Mouse (Mus musculus) liver (tissue): ENCODE results near the gene Parva.

ENCODE experiments used
- DNase-seq: peaks from one replicate; pipeline ENCODE4 v3.0.0-alpha.2; 2020; ENCODE audit warnings: mixed read lengths

The Parva gene

DNA sequence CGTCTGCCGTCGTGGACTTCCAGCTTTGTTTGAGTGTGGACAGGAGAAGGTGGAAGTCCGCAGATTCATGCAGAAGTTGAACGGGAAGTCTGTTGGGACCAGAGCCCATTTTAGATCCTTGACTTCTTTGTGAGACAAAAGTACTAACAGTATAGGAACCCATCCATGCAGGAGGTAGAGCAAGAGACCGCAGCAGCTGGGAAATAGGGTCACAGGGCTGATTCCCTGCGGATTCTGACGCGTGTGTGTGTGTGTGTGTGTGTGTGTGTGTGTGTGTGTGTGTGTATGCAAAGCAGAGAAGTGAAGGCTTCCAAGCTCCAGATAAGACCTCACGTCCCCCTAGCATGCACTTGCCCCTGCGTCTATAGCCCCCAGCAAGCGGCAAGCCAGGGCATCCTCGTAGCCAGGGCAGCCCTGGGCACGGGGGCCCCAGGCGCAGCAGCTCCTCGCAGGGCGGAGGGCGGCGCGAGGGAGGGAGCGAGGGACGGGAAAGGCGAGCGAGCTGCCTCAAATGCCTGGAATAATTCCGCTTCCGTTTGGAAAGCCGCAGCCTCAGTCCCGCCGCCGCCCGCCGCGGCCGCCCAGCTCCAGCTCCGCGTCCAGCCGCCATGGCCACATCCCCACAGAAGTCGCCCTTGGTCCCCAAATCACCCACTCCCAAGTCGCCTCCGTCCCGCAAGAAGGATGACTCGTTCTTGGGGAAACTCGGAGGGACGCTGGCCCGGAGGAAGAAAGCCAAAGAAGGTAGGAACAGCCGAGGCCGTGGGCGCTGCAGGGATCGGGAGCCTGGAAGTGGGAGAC is at the start of gene Parva:
Gene Parva, plus strand, starts transcription at position 149 of the 801 bp plus-strand sequence.
- DNase-seq = peak; percentile 49

GRCm38 (mm10) chr7:112378056-112378455 is 49.2 kb upstream of the Parva start:
- no peak for DNase-seq

- no peak for DNase-seq
Measured at GRCm38 (mm10) chr7:112378476-112378875, 48.8 kb upstream of the Parva start.

DNA sequence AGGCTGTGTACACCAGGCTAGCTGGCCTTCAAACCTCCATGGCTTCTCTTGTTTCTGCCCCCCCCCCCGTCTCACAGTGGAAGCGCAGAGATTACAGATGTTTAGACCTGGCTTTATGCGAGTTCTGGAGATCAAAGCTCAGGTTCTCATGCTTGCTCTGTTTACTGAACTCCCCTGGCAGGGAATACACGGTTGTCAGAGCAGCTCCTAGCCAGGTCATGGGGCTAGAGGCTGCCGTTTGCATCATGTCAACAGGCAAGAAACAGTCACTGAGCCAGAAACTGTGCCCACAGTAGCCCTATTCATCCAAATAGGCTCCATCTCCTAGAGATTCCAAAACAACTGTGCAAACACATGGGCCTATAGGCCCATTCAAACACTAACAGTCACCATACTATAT is 40.8 kb upstream of the Parva start:
- DNase-seq = no peak

DNA sequence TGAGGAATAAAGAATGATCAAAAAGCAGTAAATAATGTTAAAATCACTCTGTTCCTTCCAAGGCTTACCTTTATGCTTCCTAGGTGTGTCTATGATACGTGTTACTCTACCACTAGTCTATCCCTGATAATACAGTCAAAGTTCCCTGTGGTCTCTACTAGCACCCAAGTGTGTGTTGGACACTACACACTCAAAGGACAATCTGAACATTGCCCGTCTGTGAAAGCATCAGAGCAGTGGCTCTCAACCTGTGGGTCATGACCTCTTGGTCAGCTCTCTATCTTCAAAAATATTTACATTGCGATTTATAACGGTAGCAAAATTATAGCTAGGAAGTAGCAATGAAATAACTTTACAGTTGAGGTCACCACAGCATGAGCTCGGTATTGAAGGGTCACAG is 39.4 kb upstream of the Parva start:
- DNase-seq = no peak

- no peak for DNase-seq
Measured at GRCm38 (mm10) chr7:112388363-112388875, 38.9 kb upstream of the Parva start.

- no peak for DNase-seq
Measured at GRCm38 (mm10) chr7:112389611-112390251, 37.6 kb upstream of the Parva start.

GRCm38 (mm10) chr7:112390252-112390936 is 36.9 kb upstream of the Parva start:
- no peak for DNase-seq

DNA sequence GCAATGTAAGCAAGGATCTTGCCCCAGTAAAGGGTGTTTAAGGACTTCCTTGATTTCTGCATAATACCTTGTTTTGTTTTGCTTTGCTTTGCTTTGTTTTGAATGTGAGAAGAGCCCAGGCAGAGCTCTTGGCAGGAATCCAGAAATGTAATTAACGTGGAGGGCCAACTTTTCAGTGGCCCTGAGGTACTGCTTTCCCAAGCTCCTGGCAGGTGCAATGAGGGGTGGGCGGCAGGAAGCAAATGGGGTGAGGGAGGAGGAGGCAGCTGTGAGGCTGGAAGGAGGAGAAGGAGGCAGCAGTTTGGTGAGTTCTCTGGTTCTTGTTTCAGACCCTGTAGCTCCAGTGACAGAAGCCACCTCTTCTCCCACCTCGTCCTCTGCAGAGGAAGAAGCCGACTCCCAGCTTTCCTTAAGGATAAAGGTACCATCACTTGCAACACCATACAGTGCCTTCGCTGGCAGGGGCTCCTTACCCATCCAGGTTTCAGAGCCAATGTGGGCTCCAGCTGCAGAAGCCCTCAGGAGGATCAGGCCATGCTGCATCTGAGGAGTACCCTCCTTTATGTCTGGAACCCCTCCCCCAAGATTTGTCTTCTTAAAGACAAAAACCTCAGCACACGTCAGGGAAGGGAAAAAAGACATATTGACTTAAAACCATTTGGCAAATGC is 36.2 kb upstream of the Parva start:
- no peak for DNase-seq

DNA sequence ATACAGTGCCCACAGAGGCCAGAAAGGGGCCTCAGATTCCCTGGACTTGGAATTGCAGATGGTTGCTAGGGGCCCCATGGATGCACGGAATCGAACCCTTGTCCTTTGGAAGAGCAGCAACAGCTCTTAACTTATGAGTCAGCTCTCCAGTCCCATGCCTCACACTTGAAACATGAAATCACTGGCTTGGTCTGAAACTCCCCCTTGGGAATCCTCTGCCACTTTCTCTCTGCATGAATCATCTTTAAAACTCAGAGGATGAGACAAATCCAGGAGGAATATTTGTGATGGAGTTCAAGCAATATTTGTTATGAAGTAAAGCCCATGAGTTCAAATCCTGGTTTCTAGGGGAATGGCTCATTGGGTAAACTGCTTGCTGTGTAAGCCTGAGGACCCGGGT is 29.5 kb upstream of the Parva start:
- DNase-seq = no peak

GRCm38 (mm10) chr7:112399425-112400170 is 27.7 kb upstream of the Parva start:
- DNase-seq = no peak

DNA sequence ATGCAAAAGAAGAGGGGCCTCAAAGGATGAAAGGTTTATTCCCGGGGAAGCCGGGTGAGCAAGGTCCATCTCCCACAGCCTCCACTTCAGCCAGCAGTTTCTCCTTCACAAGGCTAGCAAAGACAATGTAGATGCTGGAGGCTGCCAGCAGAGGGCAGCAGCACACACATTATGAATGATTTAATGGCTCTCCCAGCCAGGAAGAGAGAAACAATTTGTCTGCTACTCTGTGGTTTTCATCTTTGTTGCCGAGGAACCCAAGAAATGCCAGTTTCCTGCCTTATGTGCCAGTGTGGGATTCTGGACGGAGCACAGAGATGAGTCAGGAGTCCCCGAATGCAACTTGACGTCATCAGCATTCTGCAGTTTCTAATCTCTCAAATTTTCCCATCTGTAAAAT is 27.1 kb upstream of the Parva start:
- peak; percentile 69 for DNase-seq

GRCm38 (mm10) chr7:112405061-112405460 is 22.2 kb upstream of the Parva start:
- no peak for DNase-seq

DNA sequence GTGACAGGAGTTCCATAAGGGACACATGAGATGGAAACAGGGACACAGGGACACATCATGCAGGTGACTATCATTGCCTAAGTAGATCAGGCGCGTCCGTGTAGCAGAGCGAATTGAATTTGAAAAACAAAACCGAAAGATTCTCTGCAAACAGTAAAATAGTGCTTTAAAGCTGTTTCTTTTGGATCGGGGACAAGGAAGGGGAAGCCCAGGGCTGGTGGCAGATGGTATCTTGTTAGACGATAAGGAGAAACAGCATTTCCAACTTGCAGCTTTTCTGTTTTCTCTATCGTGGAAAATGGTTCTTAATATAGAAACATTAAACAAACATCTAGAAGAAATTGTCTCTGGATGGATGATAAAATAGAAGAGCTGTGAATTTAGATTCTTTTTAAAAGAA is 21.7 kb upstream of the Parva start:
- DNase-seq = no peak

DNA sequence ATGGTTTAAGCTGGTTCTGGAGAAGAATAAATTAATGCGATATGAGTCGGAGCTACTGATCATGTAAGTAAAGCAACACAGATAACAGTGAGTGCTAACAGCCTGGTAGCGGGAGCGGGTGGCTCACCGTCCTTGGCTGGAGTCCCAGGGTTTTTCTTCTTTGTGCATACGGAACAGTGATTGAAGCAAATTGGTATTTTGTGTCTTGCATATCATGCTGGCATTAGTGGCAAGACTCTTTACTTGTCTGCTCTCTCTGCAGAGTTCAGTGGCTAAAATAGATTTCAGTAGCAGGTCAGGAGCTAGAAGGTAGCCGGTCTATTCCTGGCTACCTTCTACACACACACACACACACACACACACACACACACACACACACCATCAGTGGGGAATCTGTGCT is 19.7 kb upstream of the Parva start:
- DNase-seq = no peak

DNA sequence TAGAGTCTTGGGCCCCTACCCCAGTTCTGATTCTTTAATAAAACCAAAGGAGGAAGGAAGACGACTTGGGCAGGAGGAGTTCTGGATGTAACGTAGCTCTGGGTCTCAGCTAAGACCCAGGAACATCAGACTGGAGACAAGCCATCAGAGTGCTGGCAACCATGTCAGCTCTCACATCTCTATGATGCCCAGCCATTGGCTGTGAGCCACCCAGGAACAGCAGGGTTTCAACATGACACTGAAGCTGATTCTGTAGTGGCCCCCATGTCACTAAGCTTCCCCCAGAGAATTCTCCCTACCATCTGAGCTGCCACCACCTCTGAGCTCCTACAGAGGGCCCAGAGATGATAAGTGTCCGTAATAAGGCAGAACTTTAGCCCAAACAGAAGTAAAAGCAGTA is 17.3 kb upstream of the Parva start:
- DNase-seq = no peak

- DNase-seq = no peak
Measured at GRCm38 (mm10) chr7:112413286-112413685, 14.0 kb upstream of the Parva start.

- DNase-seq = no peak
Measured at GRCm38 (mm10) chr7:112416058-112416526, 11.2 kb upstream of the Parva start.

DNA sequence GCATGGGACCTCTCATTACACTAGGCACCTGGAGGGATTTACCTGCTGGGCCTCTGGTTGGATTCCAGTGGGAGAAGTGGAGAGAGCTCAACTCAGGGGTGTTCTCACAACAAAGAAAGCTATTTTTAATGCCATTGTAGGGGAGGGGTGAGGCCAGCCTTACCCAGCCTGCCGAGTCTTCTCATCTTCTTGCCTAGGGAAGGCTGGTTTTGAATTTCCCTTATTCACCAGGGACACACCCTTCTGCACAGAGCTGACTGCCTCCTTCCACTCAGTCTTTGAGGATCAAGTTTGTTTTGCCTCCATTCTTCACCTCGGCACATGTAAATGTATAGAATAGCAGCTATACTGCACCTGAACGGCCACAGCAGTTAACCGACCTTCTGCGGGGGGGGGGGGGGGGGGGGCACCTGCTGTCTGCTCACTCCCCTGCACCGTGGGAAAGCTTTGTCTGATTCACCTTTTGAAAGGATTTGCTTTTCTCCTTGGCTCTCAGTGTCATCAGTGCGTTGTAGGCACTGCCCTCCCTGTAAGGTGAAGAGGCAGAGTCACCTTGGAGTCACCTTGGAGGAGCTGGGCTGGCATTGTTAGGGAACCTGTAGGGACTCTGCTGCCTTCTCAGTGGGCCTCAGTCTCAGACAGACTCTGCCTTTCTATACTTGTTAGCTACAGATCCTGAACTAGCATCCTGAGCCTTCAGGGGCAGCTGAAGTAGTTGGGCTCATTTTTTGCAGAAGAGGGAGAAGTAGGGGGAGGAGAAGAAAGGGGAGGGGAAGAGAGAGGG is 10.4 kb upstream of the Parva start:
- DNase-seq = no peak

DNA sequence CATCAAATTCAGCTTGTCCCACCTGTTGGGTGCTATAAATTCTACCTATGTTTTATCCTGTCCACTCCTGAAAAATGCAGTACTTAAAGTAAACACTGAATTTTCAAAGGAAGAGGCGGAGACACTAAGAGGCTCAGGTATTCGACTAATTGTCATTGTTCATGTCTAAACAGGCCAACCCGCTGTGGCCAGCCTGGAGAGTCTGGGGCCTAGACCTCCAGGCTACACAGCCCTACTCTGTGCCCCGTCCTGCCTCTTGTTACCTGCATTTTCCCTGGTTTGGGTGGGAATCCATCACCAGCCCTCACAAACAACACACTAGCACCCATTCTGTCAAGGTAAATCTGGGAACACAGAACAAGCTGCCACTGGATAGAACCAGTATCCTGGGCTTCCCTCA is 9.7 kb upstream of the Parva start:
- DNase-seq = no peak

DNA sequence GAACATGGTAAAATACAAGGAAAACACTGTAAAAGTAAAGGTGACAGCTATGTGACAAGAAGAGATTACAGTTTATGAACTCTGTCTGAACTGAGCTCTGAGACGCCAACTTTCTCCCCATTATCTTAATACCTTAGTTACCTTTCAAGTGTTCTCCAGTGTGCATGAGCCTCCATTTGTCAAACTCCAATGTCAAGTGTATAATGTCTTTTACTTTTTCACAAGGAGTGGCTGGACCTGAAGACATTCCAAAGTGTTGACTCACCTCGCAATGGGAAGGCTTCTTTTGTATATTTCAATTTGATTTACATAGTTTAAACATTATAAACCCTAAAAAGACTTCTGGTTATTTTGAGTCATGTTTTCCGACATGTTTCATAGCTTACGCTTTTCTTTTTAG is 3.9 kb upstream of the Parva start:
- no peak for DNase-seq
